Comparison of ENCODE assay signal across 7 mouse cellular contexts in the genomic region with DNA sequence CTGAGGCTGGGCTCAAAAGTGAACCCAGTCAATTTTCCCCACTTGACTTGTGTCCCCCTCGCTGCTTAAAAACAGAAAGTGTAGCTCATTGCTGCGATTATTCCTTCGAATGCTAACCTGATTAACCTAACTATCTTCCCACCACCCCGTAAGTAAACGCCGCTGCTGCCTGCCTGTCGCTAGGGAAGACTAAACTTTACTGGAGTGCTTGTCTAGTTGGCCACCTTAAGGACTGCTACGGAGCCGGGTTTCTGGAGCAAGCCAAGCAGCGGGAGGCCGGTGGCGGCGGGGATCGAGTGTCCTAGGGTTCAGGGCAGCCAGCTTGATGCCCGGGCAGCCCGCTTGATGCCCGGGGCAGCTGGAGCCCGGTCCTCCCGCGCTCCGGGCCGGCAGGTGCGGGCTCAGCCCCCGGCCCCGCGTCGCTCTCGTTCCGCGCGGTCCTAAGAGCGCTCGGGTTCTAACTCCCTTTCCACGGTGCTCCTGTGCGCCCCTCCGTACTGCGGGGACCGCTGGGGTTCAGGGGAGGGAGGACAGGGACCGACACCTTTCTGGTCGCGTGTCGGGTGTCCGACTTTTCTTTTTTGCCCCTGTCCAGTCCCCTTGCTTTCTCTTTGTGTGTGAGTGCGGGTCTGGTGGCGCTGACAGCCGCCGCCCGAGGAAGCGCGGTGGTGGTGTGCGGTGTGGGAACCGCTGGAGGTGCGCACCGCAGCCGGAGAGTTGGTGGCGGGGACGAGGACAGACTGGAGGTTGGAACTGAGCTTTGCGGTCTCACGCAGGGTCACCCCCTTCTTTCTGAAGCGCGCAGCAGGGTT. TPM values are rescaled to one million over a fixed set of nuclear protein-coding genes. Genes with fewer than 3 reads are reported as not detected.
A peak's percentile ranks its signal among the peaks of the same experiment; 100 is the strongest.
DNase-seq lines count a peak whose midpoint lies in the region; ATAC-seq and TF ChIP-seq lines count a peak whose summit lies in the region.

No protein-coding gene starts in this region.

- peak overlapping the region; percentile 81 for H3K4me3 ChIP-seq in E14TG2a.4 (replicated peaks; ENCODE audit: low read length)
- H3K4me3 ChIP-seq in embryonic facial prominence, embryonic 13.5 days: peak overlapping the region; percentile 57
- peak overlapping the region; percentile 82 for H3K4me3 ChIP-seq in heart, embryonic 15.5 days
- H3K4me3 ChIP-seq in midbrain, embryonic 10.5 days: peak overlapping the region; percentile 69
- peak overlapping the region; percentile 67 for H3K4me3 ChIP-seq in stomach, embryonic 16.5 days (replicated peaks; ENCODE audit: low read length)

- WGBS in embryonic facial prominence, embryonic 13.5 days: under 1% methylated on average over 61 of the region's 61 CpGs
- WGBS in heart, embryonic 15.5 days: under 1% methylated on average over 61 of the region's 61 CpGs
- under 1% methylated on average over 61 of the region's 61 CpGs for WGBS in midbrain, embryonic 10.5 days
- WGBS in stomach, embryonic 16.5 days: under 1% methylated on average over 60 of the region's 61 CpGs

- peaks cover 55% of the 10 kb centered on the region for H3K4me1 ChIP-seq in E14TG2a.4 (replicated peaks; ENCODE audit: low read depth, low read length)
- peaks cover 57% of the 10 kb centered on the region for H3K4me1 ChIP-seq in embryonic facial prominence, embryonic 13.5 days
- H3K4me1 ChIP-seq in heart, embryonic 15.5 days (replicated peaks): peaks cover 55% of the 10 kb centered on the region
- H3K4me1 ChIP-seq in midbrain, embryonic 10.5 days: peaks cover 66% of the 10 kb centered on the region
- peaks cover 20% of the 10 kb centered on the region for H3K4me1 ChIP-seq in stomach, embryonic 16.5 days (ENCODE audit: control insufficient read depth, insufficient read depth, low read length)

- H3K9ac ChIP-seq in embryonic facial prominence, embryonic 13.5 days: peak overlapping the region; percentile 69
- peak overlapping the region; percentile 80 for H3K9ac ChIP-seq in heart, embryonic 15.5 days
- H3K9ac ChIP-seq in stomach, embryonic 16.5 days (ENCODE audit: low read length): peak overlapping the region; percentile 73

- peak overlapping the region; percentile 94 for H3K4me2 ChIP-seq in embryonic facial prominence, embryonic 13.5 days
- H3K4me2 ChIP-seq in heart, embryonic 15.5 days: peak overlapping the region; percentile 98
- peak overlapping the region; percentile 91 for H3K4me2 ChIP-seq in stomach, embryonic 16.5 days (ENCODE audit: low read depth, low read length)

- TF ChIP-seq CTCF in E14TG2a.4 (conservative IDR thresholded peaks at IDR 0.05; ENCODE audit: low read length): no peak

- no peaks in the 10 kb centered on the region for H3K36me3 ChIP-seq in E14TG2a.4 (ENCODE audit: insufficient read depth, low read length)
- H3K36me3 ChIP-seq in embryonic facial prominence, embryonic 13.5 days: no peaks in the 10 kb centered on the region
- no peaks in the 10 kb centered on the region for H3K36me3 ChIP-seq in heart, embryonic 15.5 days
- no peaks in the 10 kb centered on the region for H3K36me3 ChIP-seq in midbrain, embryonic 10.5 days
- no peaks in the 10 kb centered on the region for H3K36me3 ChIP-seq in stomach, embryonic 16.5 days (ENCODE audit: control insufficient read depth, insufficient read depth, low read length)

- H3K27me3 ChIP-seq in E14TG2a.4 (ENCODE audit: insufficient read depth, low read length): peaks cover 97% of the 10 kb centered on the region
- H3K27me3 ChIP-seq in embryonic facial prominence, embryonic 13.5 days: peaks cover 98% of the 10 kb centered on the region
- peaks cover 47% of the 10 kb centered on the region for H3K27me3 ChIP-seq in heart, embryonic 15.5 days
- peaks cover 98% of the 10 kb centered on the region for H3K27me3 ChIP-seq in midbrain, embryonic 10.5 days (ENCODE audit: low read depth, poor library complexity, severe bottlenecking)
- H3K27me3 ChIP-seq in stomach, embryonic 16.5 days (ENCODE audit: control insufficient read depth, insufficient read depth, low read length): peaks cover 42% of the 10 kb centered on the region

- no peaks in the 10 kb centered on the region for H3K9me3 ChIP-seq in E14TG2a.4 (ENCODE audit: low read length)
- H3K9me3 ChIP-seq in embryonic facial prominence, embryonic 13.5 days: no peaks in the 10 kb centered on the region
- no peaks in the 10 kb centered on the region for H3K9me3 ChIP-seq in heart, embryonic 15.5 days (replicated peaks)
- H3K9me3 ChIP-seq in midbrain, embryonic 10.5 days (replicated peaks): no peaks in the 10 kb centered on the region
- no peaks in the 10 kb centered on the region for H3K9me3 ChIP-seq in stomach, embryonic 16.5 days (replicated peaks; ENCODE audit: control insufficient read depth, low read length)

- no peak; the same call in 1 of the 2 replicates for ATAC-seq in embryonic facial prominence, embryonic 13.5 days (ENCODE audit: insufficient number of reproducible peaks, insufficient read depth, low FRiP score, low TSS enrichment, low read depth)
- ATAC-seq in heart, embryonic 15.5 days (replicated peaks; ENCODE audit: insufficient number of reproducible peaks, insufficient read depth, low FRiP score, low read depth): peak; percentile 43
- ATAC-seq in stomach, embryonic 16.5 days (ENCODE audit: insufficient read depth, low FRiP score): no peak

- peak overlapping the region; percentile 64 for H3K27ac ChIP-seq in embryonic facial prominence, embryonic 13.5 days
- H3K27ac ChIP-seq in heart, embryonic 15.5 days: peak overlapping the region; percentile 86
- peak overlapping the region; percentile 70 for H3K27ac ChIP-seq in midbrain, embryonic 10.5 days (replicated peaks)
- peak overlapping the region; percentile 62 for H3K27ac ChIP-seq in stomach, embryonic 16.5 days (ENCODE audit: low read length)

- peak; percentile 79 for DNase-seq in adrenal gland, adult 2 months
- peak; percentile 49 for DNase-seq in kidney, postnatal 14 days
- DNase-seq in midbrain, embryonic 10.5 days (ENCODE audit: low spot score): peak; percentile 70

RNA-seq across cellular contexts. Expression of gene Fgf9, which starts 4.5 kb away (rescaled TPM):
- total RNA-seq in adrenal gland, adult 2 months (2021): 10 to 100 TPM; 17.0 to 19.9 TPM
- 1.6 and 2.3 TPM in 2 replicates for polyA plus RNA-seq in adrenal gland, adult 2 months (2012; rRNA removed)
- polyA plus RNA-seq in embryonic facial prominence, embryonic 13.5 days (2015; fragmentation: Nextera tagmentation; extraction: Ambion mirVana): 7.5 and 10.4 TPM in 2 replicates
- 6.6 and 7.2 TPM in 2 replicates for polyA plus RNA-seq in heart, embryonic 15.5 days (2015; fragmentation: Nextera tagmentation; extraction: Ambion mirVana)
- polyA plus RNA-seq in midbrain, embryonic 10.5 days (2016; fragmentation: Nextera tagmentation; extraction: Ambion mirVana): 0.70 and 1.8 TPM in 2 replicates
- polyA plus RNA-seq in stomach, embryonic 16.5 days (2015; fragmentation: Nextera tagmentation; extraction: Ambion mirVana): 9.5 and 10.6 TPM in 2 replicates
